Mouse (Mus musculus): ENCODE results near the gene Iqcd. TPM values are rescaled to one million over a fixed set of nuclear protein-coding genes. Genes with fewer than 3 reads are reported as not detected.

Iqcd gene
- polyA plus RNA-seq, 2 experiments = 1.0 to 2.0 TPM

DNA sequence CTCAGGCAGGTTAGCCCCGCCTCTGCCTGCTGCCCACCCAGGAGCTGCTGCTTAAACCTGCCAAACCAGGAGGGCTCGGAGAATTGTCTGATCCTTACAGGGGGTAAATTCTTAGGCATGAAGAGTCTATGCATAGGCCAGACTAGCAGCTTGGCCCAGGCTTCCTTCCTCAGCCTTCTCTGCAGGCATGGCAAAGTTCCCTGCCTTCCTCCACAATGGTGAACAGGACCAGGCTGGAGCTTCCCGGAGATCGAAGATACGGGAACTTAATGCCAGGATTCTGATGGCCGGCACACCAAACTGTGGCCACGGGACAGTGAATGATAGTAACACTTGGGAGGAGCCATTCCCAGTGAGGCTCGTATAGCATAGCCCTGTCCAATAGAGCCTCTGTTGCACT, 30.8 kb upstream of the Iqcd start:
- WGBS (ENCODE audit: insufficient replicate concordance) = 77% methylated on average over 8 of the region's 8 CpGs
- Histone ChIP-seq H3K4me1 (replicated peaks; ENCODE audit: control insufficient read depth in 2 of 2, insufficient read depth in 2 of 2, low read length in 1 of 2) (peaks cover 7 to 9% of the 10 kb centered on the region in 2 experiments), H3K4me3 (ENCODE audit: insufficient read depth in 1 of 2, low read depth in 2 of 2, low read length in 2 of 2) (no peak overlapping the region), H3K36me3 (replicated peaks; ENCODE audit: control insufficient read depth, insufficient read depth, low read depth) (peaks cover 35% of the 10 kb centered on the region), H3K27me3 (ENCODE audit: control insufficient read depth, insufficient read depth, low read length) (no peaks in the 10 kb centered on the region), H3K9ac (replicated peaks) (no peak overlapping the region), H3K4me2 (ENCODE audit: low read depth) (no peak overlapping the region), H3K9me3 (ENCODE audit: control insufficient read depth, low read length) (no peaks in the 10 kb centered on the region), H3K27ac (no peak overlapping the region)
- TF ChIP-seq CTCF (IDR thresholded peaks at IDR 0.05; ENCODE audit: low read depth) = no peak
- TF ChIP-seq EP300 (IDR thresholded peaks at IDR 0.05; ENCODE audit: low read depth) = no peak
- DNase-seq (ENCODE audit: low read depth in 3 of 3, low spot score in 3 of 3) = no peak
- no peak for ATAC-seq (ENCODE audit: insufficient read depth)

DNA sequence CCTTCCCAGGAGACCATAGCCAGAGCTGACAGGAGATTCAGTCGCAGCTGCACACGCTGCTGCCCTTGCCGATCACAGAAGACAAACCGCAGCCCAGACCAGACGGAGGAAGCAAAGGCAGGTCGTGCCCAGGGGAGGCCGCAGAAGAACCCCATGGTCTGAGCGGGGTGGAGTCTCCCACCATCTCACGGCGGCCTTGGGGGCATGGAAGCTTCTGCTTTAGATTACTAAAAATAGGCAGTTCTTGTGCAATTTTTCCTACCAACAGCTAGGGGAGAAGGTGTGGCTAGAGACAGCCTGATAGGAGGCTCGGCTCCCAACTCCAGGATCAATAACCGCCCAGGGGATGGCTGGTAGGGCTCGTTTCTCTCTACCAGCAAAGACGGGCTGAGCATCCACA, 30.1 kb upstream of the Iqcd start:
- Histone ChIP-seq H3K27me3 (ENCODE audit: control insufficient read depth, insufficient read depth, low read length) (no peaks in the 10 kb centered on the region), H3K27ac (no peak overlapping the region), H3K36me3 (replicated peaks; ENCODE audit: control insufficient read depth, insufficient read depth, low read depth) (peaks cover 28% of the 10 kb centered on the region), H3K4me1 (replicated peaks; ENCODE audit: control insufficient read depth in 2 of 2, insufficient read depth in 2 of 2, low read length in 1 of 2) (peaks cover 7 to 11% of the 10 kb centered on the region in 2 experiments), H3K9me3 (ENCODE audit: control insufficient read depth, low read length) (no peaks in the 10 kb centered on the region), H3K9ac (replicated peaks) (no peak overlapping the region), H3K4me2 (ENCODE audit: low read depth) (peak overlapping the region; percentile 43), H3K4me3 (ENCODE audit: insufficient read depth in 1 of 2, low read depth in 2 of 2, low read length in 2 of 2) (peak overlapping the region in 1 of 2 experiments; percentile 4; a peak in 2 of 4 replicates)
- WGBS (ENCODE audit: insufficient replicate concordance) = 14% methylated on average over 14 of the region's 14 CpGs
- no peak for DNase-seq (ENCODE audit: low read depth in 3 of 3, low spot score in 3 of 3)
- ATAC-seq (ENCODE audit: insufficient read depth) = peak; percentile 45
- no peak for TF ChIP-seq EP300 (IDR thresholded peaks at IDR 0.05; ENCODE audit: low read depth)
- TF ChIP-seq CTCF (IDR thresholded peaks at IDR 0.05; ENCODE audit: low read depth) = no peak

DNA sequence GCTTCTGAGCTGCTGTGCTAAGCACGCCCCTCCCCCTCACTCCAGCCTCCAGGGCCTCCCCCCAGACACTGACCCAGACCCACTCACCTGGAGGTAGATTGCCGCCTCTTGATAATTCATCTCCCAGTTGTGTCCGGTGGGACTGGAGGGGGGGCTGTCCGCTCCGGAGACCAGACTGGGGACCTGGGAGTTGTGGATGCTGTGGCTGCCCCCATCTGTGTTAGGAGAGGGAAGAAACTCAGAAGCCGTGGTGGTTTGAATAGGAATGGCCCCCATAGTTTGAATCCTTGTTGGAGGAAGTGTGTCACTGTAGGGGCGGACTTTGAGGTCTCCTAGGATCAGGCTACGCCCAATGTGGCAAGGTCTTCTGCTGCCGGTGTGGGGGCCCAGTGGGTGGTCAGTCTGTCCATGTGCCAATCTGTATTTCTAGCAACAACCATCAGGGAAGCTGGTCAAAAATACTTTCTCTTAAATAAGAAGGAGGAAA, 28.6 kb upstream of the Iqcd start:
- Histone ChIP-seq H3K9ac (replicated peaks) (peak overlapping the region; percentile 27; the same call in 1 of the 2 replicates), H3K4me2 (ENCODE audit: low read depth) (peak overlapping the region; percentile 43), H3K27ac (no peak overlapping the region), H3K4me3 (ENCODE audit: insufficient read depth in 1 of 2, low read depth in 2 of 2, low read length in 2 of 2) (peak overlapping the region; percentile 29 to 40), H3K36me3 (replicated peaks; ENCODE audit: control insufficient read depth, insufficient read depth, low read depth) (peaks cover 16% of the 10 kb centered on the region), H3K4me1 (replicated peaks; ENCODE audit: control insufficient read depth in 2 of 2, insufficient read depth in 2 of 2, low read length in 1 of 2) (peaks cover 7 to 17% of the 10 kb centered on the region in 2 experiments), H3K27me3 (ENCODE audit: control insufficient read depth, insufficient read depth, low read length) (no peaks in the 10 kb centered on the region), H3K9me3 (ENCODE audit: control insufficient read depth, low read length) (no peaks in the 10 kb centered on the region)
- DNase-seq (ENCODE audit: low read depth in 3 of 3, low spot score in 3 of 3) (no peak), ATAC-seq (ENCODE audit: insufficient read depth) (no peak)
- TF ChIP-seq EP300 (IDR thresholded peaks at IDR 0.05; ENCODE audit: low read depth) = no peak
- TF ChIP-seq CTCF (IDR thresholded peaks at IDR 0.05; ENCODE audit: low read depth) = no peak
- WGBS (ENCODE audit: insufficient replicate concordance) = 41% methylated on average over 9 of the region's 9 CpGs

DNA sequence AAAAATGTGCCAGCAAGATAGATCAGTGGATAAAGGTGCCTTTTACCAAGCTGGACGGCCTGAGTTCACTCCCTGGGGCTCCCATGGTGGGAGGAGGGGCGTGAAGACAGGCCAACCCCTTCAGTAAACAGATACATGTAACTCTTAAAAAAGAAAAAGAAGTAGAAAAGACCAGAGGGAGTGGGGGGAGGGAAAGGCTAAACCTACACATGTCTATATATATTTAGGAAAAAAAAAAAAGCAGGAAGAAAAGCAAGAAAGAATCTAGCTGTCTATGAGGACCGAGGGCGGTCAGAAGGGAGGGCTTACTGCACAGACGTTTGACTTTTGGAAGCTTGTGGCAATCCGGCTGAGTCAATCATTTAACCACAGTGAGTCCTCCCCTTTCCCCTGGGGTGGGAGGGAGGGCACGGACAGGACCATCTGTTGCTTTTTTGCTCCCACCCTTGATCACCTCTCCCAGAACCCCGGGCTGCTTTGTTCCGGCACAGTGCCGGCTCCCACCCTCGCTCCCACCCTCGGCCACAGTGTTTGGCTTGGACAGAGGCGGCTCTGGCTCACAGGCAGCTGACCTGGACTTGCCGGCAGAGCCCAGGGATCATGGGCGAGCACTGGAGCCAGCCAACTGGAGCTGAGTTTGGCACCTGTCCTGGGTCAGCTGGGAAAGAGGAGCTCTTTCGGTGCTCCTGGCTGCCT, 28.1 kb upstream of the Iqcd start:
- H3K4me3 ChIP-seq (ENCODE audit: insufficient read depth in 1 of 2, low read depth in 2 of 2, low read length in 2 of 2) = peak overlapping the region in 1 of 2 experiments; percentile 20; a peak in 1 of 4 replicates
- WGBS (ENCODE audit: insufficient replicate concordance) = 5% methylated on average over 16 of the region's 16 CpGs
- peaks cover 13% of the 10 kb centered on the region for H3K36me3 ChIP-seq (replicated peaks; ENCODE audit: control insufficient read depth, insufficient read depth, low read depth)
- ATAC-seq (ENCODE audit: insufficient read depth) = peak; percentile 46
- peak overlapping the region; percentile 3; the same call in 1 of the 2 replicates for H3K9ac ChIP-seq (replicated peaks)
- peaks cover 7 to 17% of the 10 kb centered on the region in 2 experiments for H3K4me1 ChIP-seq (replicated peaks; ENCODE audit: control insufficient read depth in 2 of 2, insufficient read depth in 2 of 2, low read length in 1 of 2)
- peak overlapping the region; percentile 43 for H3K4me2 ChIP-seq (ENCODE audit: low read depth)
- no peak for DNase-seq (ENCODE audit: low read depth in 3 of 3, low spot score in 3 of 3)
- TF ChIP-seq CTCF (IDR thresholded peaks at IDR 0.05; ENCODE audit: low read depth) = no peak
- no peak for TF ChIP-seq EP300 (IDR thresholded peaks at IDR 0.05; ENCODE audit: low read depth)
- no peaks in the 10 kb centered on the region for H3K27me3 ChIP-seq (ENCODE audit: control insufficient read depth, insufficient read depth, low read length)
- no peak overlapping the region for H3K27ac ChIP-seq
- no peaks in the 10 kb centered on the region for H3K9me3 ChIP-seq (ENCODE audit: control insufficient read depth, low read length)

Data from liver, embryonic 14.5 days (tissue).